Mouse (Mus musculus) MEL (cell line): ENCODE data around the gene Ing5. TPM values are rescaled to one million over a fixed set of nuclear protein-coding genes. Genes with fewer than 3 reads are reported as not detected.

Experiments
- DNase-seq: peaks from one replicate; pipeline ENCODE4 v3.0.0; 2011; ENCODE audit warnings: low read depth, low spot score
- H3K27ac ChIP-seq: 2 replicates; pipeline ENCODE4 v1.5.1; 2012; ENCODE audit warnings: low read depth, mild to moderate bottlenecking, control low read depth, low read length, moderate library complexity; ENCODE audit not compliant: control insufficient read depth
- H3K27me3 ChIP-seq, 2 experiments: fragments of 150-350 bp in 1 of 2; sonication (generic) in 1 of 2; 2 replicates each; pipeline ENCODE4 v1.6.1; 2012; ENCODE audit warnings: low read length in 2 of 2, mild to moderate bottlenecking in 2 of 2, improper control_type of control experiment in 1 of 2, moderate library complexity in 1 of 2; ENCODE audit not compliant: insufficient read depth in 2 of 2, control insufficient read depth in 1 of 2
- H3K36me3 ChIP-seq, 2 experiments: 2 replicates each; pipeline ENCODE4 v1.6.1; 2012 to 2014; ENCODE audit warnings: low read length in 2 of 2, improper control_type of control experiment in 1 of 2, inconsistent platforms in 1 of 2, mild to moderate bottlenecking in 1 of 2; ENCODE audit not compliant: insufficient read depth in 2 of 2, control insufficient read depth in 1 of 2
- H3K4me1 ChIP-seq, 2 experiments: fragments of 150-350 bp in 1 of 2; sonication (generic) in 1 of 2; 2 replicates each; pipeline ENCODE4 v1.6.1; 2012; ENCODE audit warnings: low read length in 2 of 2, improper control_type of control experiment in 1 of 2, mild to moderate bottlenecking in 1 of 2; ENCODE audit not compliant: insufficient read depth in 2 of 2, control insufficient read depth in 1 of 2
- H3K4me3 ChIP-seq, 2 experiments: fragments of 150-350 bp in 1 of 2; sonication (generic) in 1 of 2; 2 replicates each; pipeline ENCODE4 v1.5.1; 2012; ENCODE audit warnings: low read depth in 2 of 2, low read length in 2 of 2, mild to moderate bottlenecking in 2 of 2, moderate library complexity in 2 of 2, control low read depth in 1 of 2, improper control_type of control experiment in 1 of 2; ENCODE audit not compliant: control insufficient read depth in 1 of 2, insufficient read depth in 1 of 2
- H3K79me2 ChIP-seq: 2 replicates; pipeline ENCODE4 v1.6.1; 2012; ENCODE audit warnings: mild to moderate bottlenecking, low read length, moderate library complexity; ENCODE audit not compliant: control insufficient read depth, poor library complexity, insufficient read depth
- H3K9ac ChIP-seq: 2 replicates; pipeline ENCODE4 v1.6.1; 2012; ENCODE audit warnings: low read depth, mild to moderate bottlenecking, control low read depth, low read length, moderate library complexity; ENCODE audit not compliant: control insufficient read depth, poor library complexity, severe bottlenecking
- H3K9me3 ChIP-seq: fragments of 150-350 bp; sonication (generic); replicated peaks from 2 replicates; pipeline ENCODE4 v1.6.1; 2012; ENCODE audit warnings: mild to moderate bottlenecking, low read length, improper control_type of control experiment, moderate library complexity; ENCODE audit not compliant: insufficient read depth
- BHLHE40 ChIP-seq: IDR thresholded peaks from 2 replicates; pipeline ENCODE4 v1.6.1; 2012; ENCODE audit warnings: low read depth, mild to moderate bottlenecking, inconsistent platforms, low read length, improper control_type of control experiment, borderline replicate concordance
- CHD1 ChIP-seq: IDR thresholded peaks from 2 replicates; pipeline ENCODE4 v1.6.1; 2012; ENCODE audit warnings: low read depth, mild to moderate bottlenecking, inconsistent platforms, low read length, improper control_type of control experiment
- CHD2 ChIP-seq: IDR thresholded peaks from 2 replicates; pipeline ENCODE4 v1.6.1; 2011; ENCODE audit warnings: low read length, improper control_type of control experiment
- CTCF ChIP-seq, 3 experiments: IDR thresholded peaks in 2 of 3; conservative IDR thresholded peaks in 1 of 3; 2 replicates each; pipeline ENCODE4 v1.5.1; 2011 to 2012; ENCODE audit warnings: low read length in 3 of 3, low read depth in 2 of 3, mild to moderate bottlenecking in 2 of 3, improper control_type of control experiment in 1 of 3, inconsistent platforms in 1 of 3, mixed read lengths in 1 of 3, moderate library complexity in 1 of 3; ENCODE audit not compliant: control insufficient read depth in 1 of 3, insufficient read depth in 1 of 3, poor library complexity in 1 of 3, severe bottlenecking in 1 of 3
- E2F4 ChIP-seq: IDR thresholded peaks from 2 replicates; pipeline ENCODE4 v1.6.1; 2011; ENCODE audit warnings: low read depth, low read length, improper control_type of control experiment, borderline replicate concordance
- ELF1 ChIP-seq: IDR thresholded peaks from 2 replicates; pipeline ENCODE4 v1.6.1; 2014; ENCODE audit warnings: low read depth, mild to moderate bottlenecking, inconsistent platforms, low read length, improper control_type of control experiment, moderate library complexity
- EP300 ChIP-seq, 2 experiments: IDR thresholded peaks; 2 replicates each; pipeline ENCODE4 v1.6.1; 2011; ENCODE audit warnings: improper control_type of control experiment in 2 of 2, low read length in 2 of 2, low read depth in 1 of 2, mild to moderate bottlenecking in 1 of 2
- GABPA ChIP-seq: IDR thresholded peaks from 2 replicates; pipeline ENCODE4 v1.6.1; 2012; ENCODE audit warnings: low read depth, mild to moderate bottlenecking, inconsistent platforms, low read length, improper control_type of control experiment, moderate library complexity
- GATA1 ChIP-seq: IDR thresholded peaks from 2 replicates; pipeline ENCODE4 v1.6.1; 2011; ENCODE audit warnings: low read depth, low read length, improper control_type of control experiment
- HCFC1 ChIP-seq: IDR thresholded peaks from 2 replicates; pipeline ENCODE4 v1.6.1; 2012; ENCODE audit warnings: low read depth, mild to moderate bottlenecking, inconsistent platforms, low read length, improper control_type of control experiment, moderate library complexity
- JUND ChIP-seq: IDR thresholded peaks from 2 replicates; pipeline ENCODE4 v1.6.1; 2011; ENCODE audit warnings: low read depth, mild to moderate bottlenecking, improper control_type of control experiment, low read length
- KAT2A ChIP-seq: conservative IDR thresholded peaks from 2 replicates; pipeline ENCODE4 v1.6.1; 2012; ENCODE audit warnings: low read depth, low read length, improper control_type of control experiment, inconsistent platforms
- MAFK ChIP-seq: IDR thresholded peaks from 2 replicates; pipeline ENCODE4 v1.6.1; 2011; ENCODE audit warnings: low read depth, mild to moderate bottlenecking, low read length, improper control_type of control experiment, borderline replicate concordance
- MAZ ChIP-seq: IDR thresholded peaks from 2 replicates; pipeline ENCODE4 v1.6.1; 2012; ENCODE audit warnings: low read depth, mild to moderate bottlenecking, inconsistent platforms, low read length, improper control_type of control experiment
- MEF2A ChIP-seq: IDR thresholded peaks from 2 replicates; pipeline ENCODE4 v1.6.1; 2014; ENCODE audit warnings: low read depth, mild to moderate bottlenecking, inconsistent platforms, low read length, improper control_type of control experiment; ENCODE audit not compliant: poor library complexity, insufficient replicate concordance, severe bottlenecking; ENCODE audit errors: extremely low read depth
- MXI1 ChIP-seq: IDR thresholded peaks from 2 replicates; pipeline ENCODE4 v1.6.1; 2011; ENCODE audit warnings: mild to moderate bottlenecking, low read depth, low read length, improper control_type of control experiment
- MYB ChIP-seq: IDR thresholded peaks from 2 replicates; pipeline ENCODE4 v1.6.1; 2011; ENCODE audit warnings: mild to moderate bottlenecking, low read depth, low read length, improper control_type of control experiment
- MYC ChIP-seq: IDR thresholded peaks from 2 replicates; pipeline ENCODE4 v1.6.1; 2011; ENCODE audit warnings: low read depth, mild to moderate bottlenecking, low read length, improper control_type of control experiment, moderate library complexity
- NRF1 ChIP-seq: IDR thresholded peaks from 2 replicates; pipeline ENCODE4 v1.6.1; 2014; ENCODE audit warnings: low read depth, mild to moderate bottlenecking, inconsistent platforms, low read length, improper control_type of control experiment, moderate library complexity; ENCODE audit not compliant: poor library complexity, insufficient read depth, severe bottlenecking
- POLR2A ChIP-seq, 2 experiments: IDR thresholded peaks; 2 replicates each; pipeline ENCODE4 v1.6.1; 2011 to 2012; ENCODE audit warnings: low read length in 2 of 2, mild to moderate bottlenecking in 2 of 2, control low read depth in 1 of 2, improper control_type of control experiment in 1 of 2, low read depth in 1 of 2, moderate library complexity in 1 of 2; ENCODE audit not compliant: control insufficient read depth in 1 of 2, insufficient read depth in 1 of 2, poor library complexity in 1 of 2
- POLR2AphosphoS5 ChIP-seq: IDR thresholded peaks from 2 replicates; pipeline ENCODE4 v1.6.1; 2012; ENCODE audit warnings: low read depth, borderline replicate concordance, mild to moderate bottlenecking, inconsistent platforms, low read length, moderate library complexity, mixed read lengths
- RAD21 ChIP-seq: IDR thresholded peaks from 2 replicates; pipeline ENCODE4 v1.6.1; 2011; ENCODE audit warnings: mild to moderate bottlenecking, low read depth, low read length, improper control_type of control experiment
- RCOR1 ChIP-seq: IDR thresholded peaks from 2 replicates; pipeline ENCODE4 v1.6.1; 2012; ENCODE audit warnings: low read depth, mild to moderate bottlenecking, inconsistent platforms, low read length, improper control_type of control experiment
- SMC3 ChIP-seq: IDR thresholded peaks from 2 replicates; pipeline ENCODE4 v1.6.1; 2011; ENCODE audit warnings: low read depth, low read length, improper control_type of control experiment
- TAL1 ChIP-seq: IDR thresholded peaks from 2 replicates; pipeline ENCODE4 v1.6.1; 2012; ENCODE audit warnings: mild to moderate bottlenecking, inconsistent platforms, low read length, moderate library complexity, mixed read lengths
- TBP ChIP-seq: IDR thresholded peaks from 2 replicates; pipeline ENCODE4 v1.8.0; 2011; ENCODE audit warnings: low read depth, low read length, improper control_type of control experiment
- TCF12 ChIP-seq: IDR thresholded peaks from 2 replicates; pipeline ENCODE4 v1.6.1; 2014; ENCODE audit warnings: low read depth, mild to moderate bottlenecking, inconsistent platforms, low read length, improper control_type of control experiment, moderate library complexity
- UBTF ChIP-seq: IDR thresholded peaks from 2 replicates; pipeline ENCODE4 v1.6.1; 2012; ENCODE audit warnings: low read depth, mild to moderate bottlenecking, inconsistent platforms, low read length, improper control_type of control experiment, moderate library complexity, borderline replicate concordance; ENCODE audit not compliant: insufficient read depth
- USF1 ChIP-seq: IDR thresholded peaks from 2 replicates; pipeline ENCODE4 v1.6.1; 2014; ENCODE audit warnings: low read depth, mild to moderate bottlenecking, inconsistent platforms, low read length, improper control_type of control experiment, moderate library complexity
- USF2 ChIP-seq, 2 experiments: IDR thresholded peaks; 2 replicates each; pipeline ENCODE4 v1.6.1; 2011 to 2012; ENCODE audit warnings: improper control_type of control experiment in 2 of 2, low read length in 2 of 2, borderline replicate concordance in 1 of 2, inconsistent platforms in 1 of 2, low read depth in 1 of 2, mild to moderate bottlenecking in 1 of 2; ENCODE audit not compliant: insufficient read depth in 1 of 2
- ZC3H11A ChIP-seq: IDR thresholded peaks from 2 replicates; pipeline ENCODE4 v1.6.1; 2012; ENCODE audit warnings: low read depth, mild to moderate bottlenecking, inconsistent platforms, low read length, improper control_type of control experiment
- ZKSCAN1 ChIP-seq: IDR thresholded peaks from 2 replicates; pipeline ENCODE4 v1.6.1; 2012; ENCODE audit warnings: low read depth, mild to moderate bottlenecking, inconsistent platforms, low read length, improper control_type of control experiment, moderate library complexity
- ZMIZ1 ChIP-seq: IDR thresholded peaks from 2 replicates; pipeline ENCODE4 v1.6.1; 2012; ENCODE audit warnings: low read depth, mild to moderate bottlenecking, inconsistent platforms, low read length, improper control_type of control experiment, moderate library complexity
- polyA plus RNA-seq, 2 experiments: library from polyadenylated mRNA; stranded (reverse) in 1 of 2; unstranded in 1 of 2; fragments of >175 nt in 1 of 2; fragments of >200 nt in 1 of 2; gene quantifications; 2 replicates each; pipeline versions ENCODE4 v1.2.1 to v1.2.4; 2012; ENCODE audit warnings: low replicate concordance in 2 of 2, low read depth in 1 of 2; ENCODE audit not compliant: insufficient read length in 2 of 2, insufficient read depth in 1 of 2, missing spikeins in 1 of 2
- total RNA-seq: library from RNA; depleted of rRNA; stranded (reverse); fragments of 300-350 nt; gene quantifications from 2 replicates; pipeline ENCODE4 v1.2.3, GENCODE M21; 2012; rRNA removed

The Ing5 gene
- total RNA-seq (23.1 and 27.6 TPM in 2 replicates), polyA plus RNA-seq (10 to 100 TPM in 1 of 2 experiments, not detected in 1; 29.2 TPM)

GRCm38 (mm10) chr1:93803556-93804507 lies at the start of gene Ing5:
Gene Ing5 (plus strand): TSS chr1:93803965.
- DNase-seq: peak; percentile 99
- Histone ChIP-seq H3K36me3 (peaks cover 9 to 34% of the 10 kb centered on the region in 2 experiments), H3K4me1 (peaks cover 6 to 35% of the 10 kb centered on the region in 2 experiments), H3K27me3 (no peaks in the 10 kb centered on the region), H3K4me3 (peak within 1 kb of the TSS; percentile 69 to 73), H3K9me3 (no peaks in the 10 kb centered on the region), H3K27ac (peak within 1 kb of the TSS; percentile 99), H3K79me2 (peaks cover 51% of the 10 kb centered on the region), H3K9ac (peak within 1 kb of the TSS; percentile 95)
- TF ChIP-seq MXI1 (peak; percentile 98), USF2 (IDR thresholded peaks at IDR 0.05; ENCODE audit: borderline replicate concordance in 1 of 2, insufficient read depth in 1 of 2, low read depth in 1 of 2, low read length in 2 of 2) (no peak), HCFC1 (peak; percentile 86), ZC3H11A (0 out of 2 replicates have a peak, but pooled peaks have one; percentile 34), ZKSCAN1 (no peak), RCOR1 (no peak), MAFK (no peak), KAT2A (no peak; the same call in 1 of the 2 replicates), NRF1 (peak; percentile 68), POLR2A (IDR thresholded peaks at IDR 0.05; ENCODE audit: control insufficient read depth in 1 of 2, insufficient read depth in 1 of 2, low read depth in 1 of 2, low read length in 2 of 2, poor library complexity in 1 of 2) (peak; percentile 78 to 93), BHLHE40 (peak; percentile 92), TAL1 (no peak), GABPA (no peak), ELF1 (peak; percentile 88), E2F4 (peak; percentile 77; the same call in 1 of the 2 replicates), SMC3 (peak; percentile 78), ZMIZ1 (peak; percentile 90), RAD21 (peak; percentile 64), CTCF (IDR thresholded peaks at IDR 0.05 in 2 of 3, conservative IDR thresholded peaks at IDR 0.05 in 1 of 3; ENCODE audit: control insufficient read depth in 1 of 3, insufficient read depth in 1 of 3, low read depth in 2 of 3, low read length in 3 of 3, poor library complexity in 1 of 3, severe bottlenecking in 1 of 3) (peak; percentile 85 to 98 (median 98)), TCF12 (peak; percentile 86), CHD2 (no peak), MEF2A (no peak), MYB (no peak), TBP (peak; percentile 87), POLR2AphosphoS5 (no peak), EP300 (IDR thresholded peaks at IDR 0.05; ENCODE audit: low read depth in 1 of 2, low read length in 2 of 2) (peak in 1 of 2 experiments; percentile 47; a peak in 2 of 4 replicates), USF1 (peak; percentile 50), JUND (no peak), MYC (peak; percentile 89), CHD1 (no peak), GATA1 (no peak), UBTF (0 out of 2 replicates have a peak, but pooled peaks have one; percentile 19), MAZ (peak; percentile 92)
